Mouse (Mus musculus): ENCODE measurements around the gene Aldh3a1. TPM values are rescaled to one million over a fixed set of nuclear protein-coding genes. Genes with fewer than 3 reads are reported as not detected.

Gene Aldh3a1
- polyA plus RNA-seq, 1 experiment from 2014 or later: not detected

DNA sequence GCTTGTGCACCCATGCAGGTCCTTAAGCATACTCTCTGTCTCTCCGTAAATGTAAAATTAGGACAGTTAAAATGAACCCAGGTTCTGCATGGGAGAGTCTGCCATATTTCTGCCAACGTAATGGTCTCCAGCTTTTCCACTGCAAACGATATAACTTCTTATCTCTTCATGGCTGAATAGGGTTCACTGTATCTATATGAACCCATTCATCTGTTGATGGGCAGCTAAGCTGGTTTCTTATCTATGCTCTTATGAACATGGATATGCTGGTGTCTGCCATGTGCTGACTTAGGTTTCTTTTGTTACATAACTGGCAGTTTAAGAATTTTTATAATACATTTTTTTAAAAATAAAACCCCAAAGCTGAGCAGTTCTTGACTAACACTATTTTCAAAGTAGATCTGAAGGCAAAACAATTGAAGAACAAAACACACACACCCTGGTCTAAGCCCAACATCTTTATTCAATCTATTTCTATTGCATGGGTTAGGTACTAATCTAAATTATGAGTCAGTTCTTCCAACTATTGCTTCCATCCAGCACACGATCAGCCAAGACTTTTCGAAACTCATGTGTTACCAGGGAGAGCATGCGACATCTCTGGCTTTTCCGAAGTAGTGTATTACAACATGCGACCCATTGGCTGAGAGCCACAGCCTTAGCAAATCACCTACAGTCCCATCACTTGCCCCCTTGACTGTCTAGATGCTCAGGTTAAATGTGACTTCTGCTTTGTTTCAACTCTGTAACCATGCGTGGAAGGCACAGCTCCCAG lies 15.8 kb downstream of the Aldh3a1 start:
- ATAC-seq (replicated peaks; ENCODE audit: low FRiP score): no peak

DNA sequence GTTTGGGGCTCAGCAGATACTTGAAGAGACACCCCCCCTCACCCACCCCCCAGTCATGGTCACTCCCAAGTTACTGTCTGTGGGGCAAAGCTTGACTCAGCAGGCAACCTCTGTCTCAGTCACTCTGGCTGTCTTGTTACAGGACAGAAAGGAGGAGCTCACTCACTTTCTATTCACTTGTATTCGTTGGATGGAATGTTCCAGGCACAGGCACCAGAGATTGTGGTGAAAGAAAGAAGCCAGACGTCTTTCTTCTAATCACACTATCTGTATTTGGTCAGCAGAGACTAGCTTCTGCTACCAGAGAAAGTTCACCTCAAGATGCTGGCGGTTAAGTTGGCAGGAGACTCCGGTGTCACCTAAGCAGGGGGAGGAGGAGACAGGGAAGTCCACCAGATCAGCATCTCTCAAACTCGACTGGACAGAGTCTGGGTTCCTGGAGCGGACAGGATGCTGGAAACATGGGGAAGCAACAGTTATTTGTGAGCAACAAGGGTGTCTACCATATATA lies 17.0 kb downstream of the Aldh3a1 start:
- Histone ChIP-seq H3K27me3 (ENCODE audit: control insufficient read depth, insufficient read depth, low read length) (no peaks in the 10 kb centered on the region), H3K9ac (ENCODE audit: low read length) (no peak overlapping the region), H3K4me3 (ENCODE audit: low read depth, low read length) (no peak overlapping the region), H3K4me2 (ENCODE audit: low read depth, low read length, severe bottlenecking) (no peak overlapping the region), H3K4me1 (replicated peaks; ENCODE audit: control insufficient read depth, insufficient read depth, low read length) (no peaks in the 10 kb centered on the region), H3K9me3 (ENCODE audit: control insufficient read depth, low read length) (no peaks in the 10 kb centered on the region), H3K36me3 (ENCODE audit: control insufficient read depth, insufficient read depth, low read length) (no peaks in the 10 kb centered on the region), H3K27ac (ENCODE audit: low read depth, low read length) (no peak overlapping the region)
- DNase-seq (ENCODE audit: low spot score) (no peak), ATAC-seq (replicated peaks; ENCODE audit: low FRiP score) (no peak)
- WGBS: 77% methylated on average over 6 of the region's 6 CpGs

More for the DNA sequence above, 15.8 kb downstream of the Aldh3a1 start:
- Histone ChIP-seq H3K9ac (ENCODE audit: low read length) (no peak overlapping the region), H3K27ac (ENCODE audit: low read depth, low read length) (no peak overlapping the region), H3K9me3 (ENCODE audit: control insufficient read depth, low read length) (no peaks in the 10 kb centered on the region), H3K4me1 (replicated peaks; ENCODE audit: control insufficient read depth, insufficient read depth, low read length) (no peaks in the 10 kb centered on the region), H3K4me2 (ENCODE audit: low read depth, low read length, severe bottlenecking) (no peak overlapping the region), H3K36me3 (ENCODE audit: control insufficient read depth, insufficient read depth, low read length) (no peaks in the 10 kb centered on the region), H3K4me3 (ENCODE audit: low read depth, low read length) (no peak overlapping the region), H3K27me3 (ENCODE audit: control insufficient read depth, insufficient read depth, low read length) (no peaks in the 10 kb centered on the region)
- no peak for DNase-seq (ENCODE audit: low spot score)
- WGBS: 92% methylated on average over 9 of the region's 9 CpGs

DNA sequence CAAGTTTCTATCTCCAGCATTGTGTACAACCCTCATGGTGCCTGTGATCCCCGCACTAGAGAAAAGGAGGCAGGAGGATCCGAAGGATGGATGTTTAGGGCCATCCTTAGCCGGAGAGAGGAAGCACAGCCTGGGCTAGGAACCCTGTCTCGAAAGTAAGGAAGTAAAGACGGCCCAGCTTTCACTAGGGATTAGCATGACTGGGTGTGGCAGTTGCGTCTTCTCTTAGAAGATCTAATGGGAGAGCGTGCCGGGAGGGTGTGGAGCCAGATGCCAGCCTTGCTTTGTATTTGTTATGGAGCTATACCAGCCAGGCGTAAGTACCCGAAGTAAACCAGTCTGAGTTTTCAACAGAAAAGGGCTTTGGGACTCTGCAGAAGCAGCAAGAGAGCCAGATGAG lies 17.6 kb downstream of the Aldh3a1 start:
- WGBS: 92% methylated on average over 10 of the region's 10 CpGs
- Histone ChIP-seq H3K9ac (ENCODE audit: low read length) (no peak overlapping the region), H3K4me3 (ENCODE audit: low read depth, low read length) (no peak overlapping the region), H3K27me3 (ENCODE audit: control insufficient read depth, insufficient read depth, low read length) (no peaks in the 10 kb centered on the region), H3K4me1 (replicated peaks; ENCODE audit: control insufficient read depth, insufficient read depth, low read length) (no peaks in the 10 kb centered on the region), H3K36me3 (ENCODE audit: control insufficient read depth, insufficient read depth, low read length) (no peaks in the 10 kb centered on the region), H3K9me3 (ENCODE audit: control insufficient read depth, low read length) (no peaks in the 10 kb centered on the region), H3K4me2 (ENCODE audit: low read depth, low read length, severe bottlenecking) (no peak overlapping the region), H3K27ac (ENCODE audit: low read depth, low read length) (no peak overlapping the region)
- DNase-seq (ENCODE audit: low spot score): no peak
- no peak for ATAC-seq (replicated peaks; ENCODE audit: low FRiP score)

DNA sequence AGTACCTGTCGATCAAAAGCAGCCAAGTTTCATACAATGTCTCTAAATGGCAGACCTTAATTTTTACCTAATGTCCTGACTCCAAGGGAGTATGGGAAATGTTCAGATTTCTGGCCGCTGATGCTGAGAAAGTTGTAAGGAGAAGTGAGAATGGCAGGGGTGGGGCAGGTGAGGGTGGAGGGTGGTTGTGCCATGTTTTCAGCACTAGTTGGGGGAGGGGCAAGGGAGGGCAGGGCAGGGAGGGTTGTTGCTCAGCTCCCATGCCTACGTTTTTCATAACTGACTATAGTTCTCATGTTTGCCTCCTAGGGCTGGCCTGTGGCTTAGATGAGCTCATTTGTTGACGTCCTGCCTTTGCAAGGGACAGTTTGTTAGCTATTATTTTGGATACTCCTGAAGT lies 18.2 kb downstream of the Aldh3a1 start:
- H3K36me3 ChIP-seq (ENCODE audit: control insufficient read depth, insufficient read depth, low read length): no peaks in the 10 kb centered on the region
- DNase-seq (ENCODE audit: low spot score): no peak
- no peaks in the 10 kb centered on the region for H3K4me1 ChIP-seq (replicated peaks; ENCODE audit: control insufficient read depth, insufficient read depth, low read length)
- no peak overlapping the region for H3K4me2 ChIP-seq (ENCODE audit: low read depth, low read length, severe bottlenecking)
- no peak overlapping the region for H3K9ac ChIP-seq (ENCODE audit: low read length)
- 79% methylated on average over 4 of the region's 4 CpGs for WGBS
- no peaks in the 10 kb centered on the region for H3K9me3 ChIP-seq (ENCODE audit: control insufficient read depth, low read length)
- H3K27me3 ChIP-seq (ENCODE audit: control insufficient read depth, insufficient read depth, low read length): no peaks in the 10 kb centered on the region
- no peak overlapping the region for H3K4me3 ChIP-seq (ENCODE audit: low read depth, low read length)
- no peak for ATAC-seq (replicated peaks; ENCODE audit: low FRiP score)
- no peak overlapping the region for H3K27ac ChIP-seq (ENCODE audit: low read depth, low read length)

DNA sequence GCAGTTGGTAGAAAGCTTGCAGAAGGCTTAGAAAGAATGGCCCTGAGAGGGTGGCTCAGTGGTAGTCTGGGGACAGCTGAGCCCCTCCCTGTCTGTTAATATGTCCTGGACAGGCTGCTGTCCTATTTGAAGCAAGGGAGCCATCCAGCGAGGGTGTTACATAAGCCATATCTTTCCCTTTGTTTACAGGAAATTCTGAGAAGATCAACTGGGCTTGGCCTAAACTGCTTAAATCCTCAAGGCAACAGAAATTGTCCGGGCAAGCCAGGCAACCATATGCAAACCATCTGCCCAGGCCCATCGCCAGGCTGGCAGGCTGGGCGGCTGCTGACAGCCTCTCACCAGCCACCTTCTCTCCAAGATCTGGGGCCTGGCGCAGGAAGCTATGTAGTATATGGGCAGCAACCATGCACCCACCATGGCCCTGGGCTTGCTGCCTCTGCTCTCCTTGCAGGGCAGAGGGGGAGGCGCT lies 18.6 kb downstream of the Aldh3a1 start:
- DNase-seq (ENCODE audit: low spot score) (no peak), ATAC-seq (replicated peaks; ENCODE audit: low FRiP score) (no peak)
- H3K9ac ChIP-seq (ENCODE audit: low read length): no peak overlapping the region
- H3K4me2 ChIP-seq (ENCODE audit: low read depth, low read length, severe bottlenecking): no peak overlapping the region
- no peaks in the 10 kb centered on the region for H3K9me3 ChIP-seq (ENCODE audit: control insufficient read depth, low read length)
- no peaks in the 10 kb centered on the region for H3K4me1 ChIP-seq (replicated peaks; ENCODE audit: control insufficient read depth, insufficient read depth, low read length)
- no peaks in the 10 kb centered on the region for H3K36me3 ChIP-seq (ENCODE audit: control insufficient read depth, insufficient read depth, low read length)
- WGBS: 92% methylated on average over 6 of the region's 6 CpGs
- no peak overlapping the region for H3K4me3 ChIP-seq (ENCODE audit: low read depth, low read length)
- no peaks in the 10 kb centered on the region for H3K27me3 ChIP-seq (ENCODE audit: control insufficient read depth, insufficient read depth, low read length)
- no peak overlapping the region for H3K27ac ChIP-seq (ENCODE audit: low read depth, low read length)

DNA sequence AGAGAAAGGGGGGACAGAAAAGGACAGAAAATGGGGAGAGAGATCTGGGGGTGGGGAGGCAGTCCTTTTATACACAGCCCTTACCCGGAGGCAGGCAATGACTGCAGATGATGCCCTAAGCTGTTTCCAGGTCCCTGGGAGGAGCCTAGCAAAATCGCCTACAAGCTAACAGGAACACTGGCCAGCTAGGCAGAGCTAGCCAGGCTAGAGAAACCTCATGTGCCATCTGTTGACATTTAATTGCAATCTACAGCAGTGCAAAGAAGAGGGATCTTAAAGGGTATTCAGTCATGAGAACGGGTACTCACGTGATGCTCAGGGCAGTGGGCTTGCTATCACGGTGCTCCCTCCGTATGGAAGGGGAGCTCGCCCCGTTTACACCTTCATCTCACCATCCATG lies 20.5 kb downstream of the Aldh3a1 start:
- H3K4me2 ChIP-seq (ENCODE audit: low read depth, low read length, severe bottlenecking): no peak overlapping the region
- no peaks in the 10 kb centered on the region for H3K9me3 ChIP-seq (ENCODE audit: control insufficient read depth, low read length)
- WGBS: 85% methylated on average over 8 of the region's 8 CpGs
- no peaks in the 10 kb centered on the region for H3K36me3 ChIP-seq (ENCODE audit: control insufficient read depth, insufficient read depth, low read length)
- no peaks in the 10 kb centered on the region for H3K27me3 ChIP-seq (ENCODE audit: control insufficient read depth, insufficient read depth, low read length)
- no peaks in the 10 kb centered on the region for H3K4me1 ChIP-seq (replicated peaks; ENCODE audit: control insufficient read depth, insufficient read depth, low read length)
- no peak overlapping the region for H3K9ac ChIP-seq (ENCODE audit: low read length)
- ATAC-seq (replicated peaks; ENCODE audit: low FRiP score) (no peak), DNase-seq (ENCODE audit: low spot score) (no peak)
- no peak overlapping the region for H3K4me3 ChIP-seq (ENCODE audit: low read depth, low read length)
- no peak overlapping the region for H3K27ac ChIP-seq (ENCODE audit: low read depth, low read length)

DNA sequence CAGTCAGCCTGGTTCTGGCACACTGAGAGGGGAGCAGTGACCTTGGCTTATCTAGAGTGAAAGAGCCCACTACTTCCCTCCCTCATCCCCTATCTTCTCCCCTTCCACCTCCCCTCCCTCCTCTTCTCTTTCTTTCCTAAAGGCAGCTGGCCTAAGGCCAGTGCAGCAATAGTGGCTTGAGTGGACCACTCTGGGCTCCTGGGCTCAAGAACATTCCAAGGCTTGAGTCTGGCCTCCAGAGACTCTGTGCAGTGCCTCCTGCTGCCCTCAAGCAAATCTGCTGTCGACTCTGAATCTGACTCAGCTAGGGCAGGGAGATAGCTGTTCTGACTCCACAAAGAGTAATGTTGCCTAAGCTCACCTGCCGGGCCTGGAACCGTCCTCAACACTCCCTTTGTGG lies 21.1 kb downstream of the Aldh3a1 start:
- Histone ChIP-seq H3K9ac (ENCODE audit: low read length) (no peak overlapping the region), H3K27me3 (ENCODE audit: control insufficient read depth, insufficient read depth, low read length) (no peaks in the 10 kb centered on the region), H3K36me3 (ENCODE audit: control insufficient read depth, insufficient read depth, low read length) (no peaks in the 10 kb centered on the region), H3K27ac (ENCODE audit: low read depth, low read length) (no peak overlapping the region), H3K4me2 (ENCODE audit: low read depth, low read length, severe bottlenecking) (no peak overlapping the region), H3K9me3 (ENCODE audit: control insufficient read depth, low read length) (no peaks in the 10 kb centered on the region), H3K4me3 (ENCODE audit: low read depth, low read length) (no peak overlapping the region), H3K4me1 (replicated peaks; ENCODE audit: control insufficient read depth, insufficient read depth, low read length) (no peaks in the 10 kb centered on the region)
- no peak for ATAC-seq (replicated peaks; ENCODE audit: low FRiP score)
- 73% methylated on average over 3 of the region's 3 CpGs for WGBS
- no peak for DNase-seq (ENCODE audit: low spot score)

DNA sequence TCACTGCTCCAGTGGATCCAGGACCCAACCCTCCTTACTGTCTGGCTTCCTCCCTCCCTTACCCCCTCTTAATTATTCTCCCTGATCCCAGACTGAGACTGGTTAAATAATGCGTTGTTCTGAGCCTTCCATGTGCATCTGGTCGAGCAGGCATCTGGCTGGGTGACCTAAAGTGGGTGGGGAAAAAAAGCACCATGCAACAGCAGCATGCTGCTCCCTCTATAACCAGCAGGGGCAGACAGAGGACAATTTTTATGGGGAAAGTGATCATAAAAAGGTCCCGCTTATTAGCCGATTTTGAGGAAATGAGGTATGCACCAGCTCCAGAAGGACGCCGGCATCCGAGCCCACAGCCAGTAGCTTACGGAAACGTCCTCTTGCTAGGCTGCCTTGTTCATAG lies 24.0 kb downstream of the Aldh3a1 start:
- 18% methylated on average over 9 of the region's 9 CpGs for WGBS
- Histone ChIP-seq H3K27ac (ENCODE audit: low read depth, low read length) (no peak overlapping the region), H3K27me3 (ENCODE audit: control insufficient read depth, insufficient read depth, low read length) (no peaks in the 10 kb centered on the region), H3K9me3 (ENCODE audit: control insufficient read depth, low read length) (no peaks in the 10 kb centered on the region), H3K4me3 (ENCODE audit: low read depth, low read length) (no peak overlapping the region), H3K9ac (ENCODE audit: low read length) (no peak overlapping the region), H3K4me2 (ENCODE audit: low read depth, low read length, severe bottlenecking) (no peak overlapping the region), H3K36me3 (ENCODE audit: control insufficient read depth, insufficient read depth, low read length) (no peaks in the 10 kb centered on the region), H3K4me1 (replicated peaks; ENCODE audit: control insufficient read depth, insufficient read depth, low read length) (no peaks in the 10 kb centered on the region)
- peak; percentile 54 for DNase-seq (ENCODE audit: low spot score)
- ATAC-seq (replicated peaks; ENCODE audit: low FRiP score): no peak

DNA sequence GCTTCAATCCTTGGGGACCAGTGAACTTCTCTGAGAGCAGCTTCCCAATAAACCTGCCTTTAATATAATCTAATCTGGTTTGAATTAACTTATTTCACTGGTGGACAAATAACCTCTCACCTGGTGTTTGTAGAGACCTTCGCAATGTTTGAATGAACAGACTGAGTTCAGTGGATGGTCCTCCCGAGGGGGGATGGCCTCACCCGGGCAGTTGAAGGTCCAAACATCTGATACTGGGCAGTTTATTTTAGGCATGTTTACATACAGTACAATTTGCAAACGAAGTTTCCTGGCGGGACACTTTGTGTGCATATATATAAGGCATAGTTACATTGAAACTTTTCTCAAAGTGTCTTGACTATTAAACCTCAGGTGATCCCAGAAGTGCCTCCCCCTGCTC lies 26.8 kb downstream of the Aldh3a1 start:
- H3K27me3 ChIP-seq (ENCODE audit: control insufficient read depth, insufficient read depth, low read length): no peaks in the 10 kb centered on the region
- 74% methylated on average over 5 of the region's 5 CpGs for WGBS
- H3K4me1 ChIP-seq (replicated peaks; ENCODE audit: control insufficient read depth, insufficient read depth, low read length): no peaks in the 10 kb centered on the region
- DNase-seq (ENCODE audit: low spot score) (no peak), ATAC-seq (replicated peaks; ENCODE audit: low FRiP score) (no peak)
- H3K9me3 ChIP-seq (ENCODE audit: control insufficient read depth, low read length): no peaks in the 10 kb centered on the region
- H3K4me3 ChIP-seq (ENCODE audit: low read depth, low read length): no peak overlapping the region
- no peak overlapping the region for H3K4me2 ChIP-seq (ENCODE audit: low read depth, low read length, severe bottlenecking)
- no peaks in the 10 kb centered on the region for H3K36me3 ChIP-seq (ENCODE audit: control insufficient read depth, insufficient read depth, low read length)
- H3K9ac ChIP-seq (ENCODE audit: low read length): no peak overlapping the region
- H3K27ac ChIP-seq (ENCODE audit: low read depth, low read length): no peak overlapping the region
